Mouse (Mus musculus) lung, adult 2 months (tissue): ENCODE data around the gene Fubp1.

Experiments
- CTCF ChIP-seq: fragments of 200-500 bp; IDR thresholded peaks from 2 replicates; pipeline ENCODE4 v1.5.1; 2011; ENCODE audit warnings: mild to moderate bottlenecking, low read length, control low read depth; ENCODE audit not compliant: insufficient read depth
- POLR2A ChIP-seq: fragments of 200-500 bp; IDR thresholded peaks from 2 replicates; pipeline ENCODE4 v1.6.1; 2011; ENCODE audit warnings: low read depth, mild to moderate bottlenecking, control low read depth, low read length, borderline replicate concordance; ENCODE audit errors: extremely low read depth

GRCm38 (mm10) chr3:152275008-152275407, 64.8 kb downstream of the Fubp1 start:
- TF ChIP-seq CTCF: no peak
- TF ChIP-seq POLR2A: no peak
